Mouse (Mus musculus): Measurements from ENCODE around the gene Ttll7.

The Ttll7 gene

GRCm38 (mm10) chr3:146851966-146852891, at the start of gene Ttll7:
TSS of gene Ttll7 (plus strand) at chr3:146852367.
- DNase-seq, result peak; percentile 64

GRCm38 (mm10) chr3:146812041-146812878, 39.9 kb upstream of the Ttll7 start:
- DNase-seq, result no peak

GRCm38 (mm10) chr3:146812901-146813393, 39.2 kb upstream of the Ttll7 start, which contains the start of gene Prkacb:
TSS of gene Prkacb (minus strand) at chr3:146812990.
- peak; percentile 94 for DNase-seq

- no peak for DNase-seq
These were observed 38.5 kb upstream of the Ttll7 start for GRCm38 (mm10) chr3:146813624-146814023.

GRCm38 (mm10) chr3:146820718-146821117, 31.4 kb upstream of the Ttll7 start:
- no peak for DNase-seq

GRCm38 (mm10) chr3:146842766-146843165, 9.4 kb upstream of the Ttll7 start:
- peak; percentile 9 for DNase-seq

GRCm38 (mm10) chr3:146843470-146843869, 8.7 kb upstream of the Ttll7 start:
- DNase-seq, result no peak

- no peak for DNase-seq
These were observed 5.9 kb upstream of the Ttll7 start for GRCm38 (mm10) chr3:146846237-146846636.

- DNase-seq, result no peak
These were observed 4.1 kb upstream of the Ttll7 start for GRCm38 (mm10) chr3:146848112-146848511.

- no peak for DNase-seq
These were observed 2.8 kb upstream of the Ttll7 start for GRCm38 (mm10) chr3:146849360-146849759.

GRCm38 (mm10) chr3:146854473-146855087, 2.4 kb downstream of the Ttll7 start:
- DNase-seq, result no peak

GRCm38 (mm10) chr3:146857373-146857772, 5.2 kb downstream of the Ttll7 start:
- no peak for DNase-seq

GRCm38 (mm10) chr3:146860308-146860707, 8.1 kb downstream of the Ttll7 start:
- DNase-seq, result no peak

GRCm38 (mm10) chr3:146866563-146866962, 14.4 kb downstream of the Ttll7 start:
- DNase-seq, result no peak

- DNase-seq, result no peak
These were observed 19.8 kb downstream of the Ttll7 start for GRCm38 (mm10) chr3:146871954-146872353.

- DNase-seq, result no peak
These were observed 23.8 kb downstream of the Ttll7 start for GRCm38 (mm10) chr3:146875929-146876328.

- DNase-seq, result no peak
These were observed 41.8 kb downstream of the Ttll7 start for GRCm38 (mm10) chr3:146893931-146894330.

- no peak for DNase-seq
These were observed 44.4 kb downstream of the Ttll7 start for GRCm38 (mm10) chr3:146896581-146896980.

GRCm38 (mm10) chr3:146900094-146900493, 47.9 kb downstream of the Ttll7 start:
- no peak for DNase-seq

GRCm38 (mm10) chr3:146901729-146902128, 49.6 kb downstream of the Ttll7 start:
- DNase-seq, result no peak

GRCm38 (mm10) chr3:146905606-146906005, 53.4 kb downstream of the Ttll7 start:
- no peak for DNase-seq

GRCm38 (mm10) chr3:146908922-146909321, 56.8 kb downstream of the Ttll7 start:
- no peak for DNase-seq

GRCm38 (mm10) chr3:146913107-146913506, 60.9 kb downstream of the Ttll7 start:
- no peak for DNase-seq
